Mouse (Mus musculus): ENCODE results near the gene Edn3. TPM values are rescaled to one million over a fixed set of nuclear protein-coding genes. Genes with fewer than 3 reads are reported as not detected.

Gene Edn3
- polyA plus RNA-seq, 1 experiment from 2014 or later = 5.4 TPM

- no peaks in the 10 kb centered on the region for H3K9me3 ChIP-seq (ENCODE audit: control insufficient read depth)
- TF ChIP-seq CTCF (IDR thresholded peaks at IDR 0.05; ENCODE audit: low read depth) = no peak
- H3K27me3 ChIP-seq (replicated peaks; ENCODE audit: control insufficient read depth, insufficient read depth, low read length) = no peaks in the 10 kb centered on the region
- no peak overlapping the region for H3K4me2 ChIP-seq (replicated peaks; ENCODE audit: low read depth)
- H3K4me1 ChIP-seq (replicated peaks; ENCODE audit: control insufficient read depth, insufficient read depth, low read length) = no peaks in the 10 kb centered on the region
- ATAC-seq = no peak
- no peaks in the 10 kb centered on the region for H3K36me3 ChIP-seq (ENCODE audit: control insufficient read depth, insufficient read depth)
- no peak overlapping the region for H3K27ac ChIP-seq (ENCODE audit: low read depth, low read length)
- WGBS = 90% methylated on average over 1 of the region's 1 CpGs
- no peak overlapping the region for H3K9ac ChIP-seq (ENCODE audit: low read depth, low read length)
- H3K4me3 ChIP-seq (ENCODE audit: low read depth, low read length) = no peak overlapping the region
Measured at GRCm38 (mm10) chr2:174735270-174735669, 25.1 kb upstream of the Edn3 start.

- WGBS = 34% methylated on average over 1 of the region's 1 CpGs
- Histone ChIP-seq H3K4me3 (ENCODE audit: low read depth, low read length) (no peak overlapping the region), H3K9ac (ENCODE audit: low read depth, low read length) (no peak overlapping the region), H3K27me3 (replicated peaks; ENCODE audit: control insufficient read depth, insufficient read depth, low read length) (no peaks in the 10 kb centered on the region), H3K36me3 (ENCODE audit: control insufficient read depth, insufficient read depth) (no peaks in the 10 kb centered on the region), H3K9me3 (ENCODE audit: control insufficient read depth) (no peaks in the 10 kb centered on the region), H3K27ac (ENCODE audit: low read depth, low read length) (no peak overlapping the region), H3K4me2 (replicated peaks; ENCODE audit: low read depth) (no peak overlapping the region), H3K4me1 (replicated peaks; ENCODE audit: control insufficient read depth, insufficient read depth, low read length) (0 out of 2 replicates have a peak, but pooled peaks cover 2% of the 10 kb centered on the region)
- ATAC-seq = peak; percentile 43; the same call in 1 of the 2 replicates
- no peak for TF ChIP-seq CTCF (IDR thresholded peaks at IDR 0.05; ENCODE audit: low read depth)
Measured at GRCm38 (mm10) chr2:174747182-174747581, 13.2 kb upstream of the Edn3 start.

GRCm38 (mm10) chr2:174748381-174748780, 12.0 kb upstream of the Edn3 start:
- H3K4me2 ChIP-seq (replicated peaks; ENCODE audit: low read depth) = peak overlapping the region; percentile 49
- H3K9ac ChIP-seq (ENCODE audit: low read depth, low read length) = no peak overlapping the region
- peak overlapping the region; percentile 65; the same call in 1 of the 2 replicates for H3K27ac ChIP-seq (ENCODE audit: low read depth, low read length)
- no peaks in the 10 kb centered on the region for H3K27me3 ChIP-seq (replicated peaks; ENCODE audit: control insufficient read depth, insufficient read depth, low read length)
- H3K36me3 ChIP-seq (ENCODE audit: control insufficient read depth, insufficient read depth) = no peaks in the 10 kb centered on the region
- H3K9me3 ChIP-seq (ENCODE audit: control insufficient read depth) = no peaks in the 10 kb centered on the region
- ATAC-seq = peak; percentile 97
- TF ChIP-seq CTCF (IDR thresholded peaks at IDR 0.05; ENCODE audit: low read depth) = no peak
- H3K4me1 ChIP-seq (replicated peaks; ENCODE audit: control insufficient read depth, insufficient read depth, low read length) = 0 out of 2 replicates have a peak, but pooled peaks cover 2% of the 10 kb centered on the region
- peak overlapping the region; percentile 16; the same call in 1 of the 2 replicates for H3K4me3 ChIP-seq (ENCODE audit: low read depth, low read length)
- 31% methylated on average over 8 of the region's 8 CpGs for WGBS

- H3K4me3 ChIP-seq (ENCODE audit: low read depth, low read length) = no peak overlapping the region
- no peak overlapping the region for H3K4me2 ChIP-seq (replicated peaks; ENCODE audit: low read depth)
- H3K4me1 ChIP-seq (replicated peaks; ENCODE audit: control insufficient read depth, insufficient read depth, low read length) = no peaks in the 10 kb centered on the region
- WGBS = 90% methylated on average over 1 of the region's 1 CpGs
- no peak overlapping the region for H3K27ac ChIP-seq (ENCODE audit: low read depth, low read length)
- no peaks in the 10 kb centered on the region for H3K27me3 ChIP-seq (replicated peaks; ENCODE audit: control insufficient read depth, insufficient read depth, low read length)
- H3K9ac ChIP-seq (ENCODE audit: low read depth, low read length) = no peak overlapping the region
- no peak for ATAC-seq
- no peaks in the 10 kb centered on the region for H3K9me3 ChIP-seq (ENCODE audit: control insufficient read depth)
- no peak for TF ChIP-seq CTCF (IDR thresholded peaks at IDR 0.05; ENCODE audit: low read depth)
- H3K36me3 ChIP-seq (ENCODE audit: control insufficient read depth, insufficient read depth) = no peaks in the 10 kb centered on the region
Measured at GRCm38 (mm10) chr2:174753197-174753596, 7.2 kb upstream of the Edn3 start.

GRCm38 (mm10) chr2:174754231-174754630, 6.2 kb upstream of the Edn3 start:
- Histone ChIP-seq H3K4me3 (ENCODE audit: low read depth, low read length) (no peak overlapping the region), H3K4me1 (replicated peaks; ENCODE audit: control insufficient read depth, insufficient read depth, low read length) (no peaks in the 10 kb centered on the region), H3K9me3 (ENCODE audit: control insufficient read depth) (no peaks in the 10 kb centered on the region), H3K27me3 (replicated peaks; ENCODE audit: control insufficient read depth, insufficient read depth, low read length) (no peaks in the 10 kb centered on the region), H3K36me3 (ENCODE audit: control insufficient read depth, insufficient read depth) (no peaks in the 10 kb centered on the region), H3K4me2 (replicated peaks; ENCODE audit: low read depth) (no peak overlapping the region), H3K27ac (ENCODE audit: low read depth, low read length) (no peak overlapping the region), H3K9ac (ENCODE audit: low read depth, low read length) (no peak overlapping the region)
- WGBS = 75% methylated on average over 1 of the region's 1 CpGs
- no peak for ATAC-seq
- no peak for TF ChIP-seq CTCF (IDR thresholded peaks at IDR 0.05; ENCODE audit: low read depth)

- Histone ChIP-seq H3K27me3 (replicated peaks; ENCODE audit: control insufficient read depth, insufficient read depth, low read length) (no peaks in the 10 kb centered on the region), H3K9me3 (ENCODE audit: control insufficient read depth) (no peaks in the 10 kb centered on the region), H3K36me3 (ENCODE audit: control insufficient read depth, insufficient read depth) (no peaks in the 10 kb centered on the region), H3K4me3 (ENCODE audit: low read depth, low read length) (no peak overlapping the region), H3K4me1 (replicated peaks; ENCODE audit: control insufficient read depth, insufficient read depth, low read length) (no peaks in the 10 kb centered on the region), H3K4me2 (replicated peaks; ENCODE audit: low read depth) (no peak overlapping the region), H3K9ac (ENCODE audit: low read depth, low read length) (no peak overlapping the region), H3K27ac (ENCODE audit: low read depth, low read length) (no peak overlapping the region)
- ATAC-seq = no peak
- TF ChIP-seq CTCF (IDR thresholded peaks at IDR 0.05; ENCODE audit: low read depth) = no peak
- WGBS = 56% methylated on average over 4 of the region's 4 CpGs
Measured at GRCm38 (mm10) chr2:174759189-174759588, 1.2 kb upstream of the Edn3 start.

Data from intestine, postnatal 0 days (tissue).